Mouse (Mus musculus) common myeloid progenitor, adult 5-6 weeks (primary cell): ENCODE measurements around the gene Adam17. TPM values are rescaled to one million over a fixed set of nuclear protein-coding genes. Genes with fewer than 3 reads are reported as not detected.

Experiments used
- ATAC-seq: replicated peaks from 2 replicates; pipeline ENCODE4 v1.8.0; 2016; ENCODE audit warnings: low read depth, mild to moderate bottlenecking, moderate TSS enrichment, inconsistent platforms; ENCODE audit not compliant: poor library complexity, severe bottlenecking
- total RNA-seq: library from RNA; stranded (forward); fragments of 200-1000, 187-1606 nt; gene quantifications from 2 replicates; pipeline ENCODE4 v1.2.3, GENCODE M21; 2017

Gene Adam17
- total RNA-seq: 55.2 and 61.6 TPM in 2 replicates

- ATAC-seq: peak; percentile 85
These were observed at the start of gene Adam17 for GRCm38 (mm10) chr12:21373100-21373819. TSS of gene Adam17 (minus strand) at chr12:21373632.

- ATAC-seq: no peak
These were observed 45.2 kb upstream of the Adam17 start for GRCm38 (mm10) chr12:21418621-21419131.

GRCm38 (mm10) chr12:21418083-21418482 lies 44.7 kb upstream of the Adam17 start:
- no peak for ATAC-seq

GRCm38 (mm10) chr12:21417100-21418070 lies 44.0 kb upstream of the Adam17 start, which contains the start of gene Ywhaq:
TSS of gene Ywhaq (minus strand) at chr12:21417637.
- peak; percentile 87 for ATAC-seq

- ATAC-seq: no peak
These were observed 43.1 kb upstream of the Adam17 start for GRCm38 (mm10) chr12:21416506-21416905.

GRCm38 (mm10) chr12:21410620-21411019 lies 37.2 kb upstream of the Adam17 start:
- no peak for ATAC-seq

- ATAC-seq: no peak
These were observed 36.2 kb upstream of the Adam17 start for GRCm38 (mm10) chr12:21409651-21410050.

GRCm38 (mm10) chr12:21408789-21409367 lies 35.4 kb upstream of the Adam17 start:
- ATAC-seq: no peak

GRCm38 (mm10) chr12:21402771-21403170 lies 29.3 kb upstream of the Adam17 start:
- no peak for ATAC-seq

- ATAC-seq: no peak
These were observed 12.8 kb upstream of the Adam17 start for GRCm38 (mm10) chr12:21386201-21386600.

GRCm38 (mm10) chr12:21378765-21379346 lies 5.4 kb upstream of the Adam17 start:
- ATAC-seq: peak; percentile 77

- ATAC-seq: no peak
These were observed 2.1 kb upstream of the Adam17 start for GRCm38 (mm10) chr12:21375376-21376157.

- peak; percentile 21 for ATAC-seq
These were observed 516 bp upstream of the Adam17 start for GRCm38 (mm10) chr12:21373820-21374475.

- ATAC-seq: no peak
These were observed 3.3 kb downstream of the Adam17 start for GRCm38 (mm10) chr12:21370035-21370611.

- ATAC-seq: peak; percentile 44
These were observed 4.4 kb downstream of the Adam17 start for GRCm38 (mm10) chr12:21369087-21369410.

GRCm38 (mm10) chr12:21368376-21369086 lies 4.9 kb downstream of the Adam17 start:
- ATAC-seq: no peak; the same call in 1 of the 2 replicates

GRCm38 (mm10) chr12:21364624-21365435 lies 8.6 kb downstream of the Adam17 start:
- ATAC-seq: no peak
